Mouse (Mus musculus) activated CD4-positive, CD25-positive, alpha-beta regulatory T cell, adult 4 months (primary cell): ENCODE results near the gene Aif1l. TPM values are rescaled to one million over a fixed set of nuclear protein-coding genes. Genes with fewer than 3 reads are reported as not detected.

ENCODE experiments used
- ATAC-seq: one replicate; pipeline ENCODE4 v1.8.0; 2017
- polyA plus RNA-seq, 2 experiments: library from polyadenylated mRNA; unstranded; fragments of 100-300 nt; shearing (Covaris generic); gene quantifications; one replicate each; pipeline ENCODE4 v1.2.1; 2017

Gene Aif1l
- polyA plus RNA-seq, 2 experiments from 2014 or later: not detected

DNA sequence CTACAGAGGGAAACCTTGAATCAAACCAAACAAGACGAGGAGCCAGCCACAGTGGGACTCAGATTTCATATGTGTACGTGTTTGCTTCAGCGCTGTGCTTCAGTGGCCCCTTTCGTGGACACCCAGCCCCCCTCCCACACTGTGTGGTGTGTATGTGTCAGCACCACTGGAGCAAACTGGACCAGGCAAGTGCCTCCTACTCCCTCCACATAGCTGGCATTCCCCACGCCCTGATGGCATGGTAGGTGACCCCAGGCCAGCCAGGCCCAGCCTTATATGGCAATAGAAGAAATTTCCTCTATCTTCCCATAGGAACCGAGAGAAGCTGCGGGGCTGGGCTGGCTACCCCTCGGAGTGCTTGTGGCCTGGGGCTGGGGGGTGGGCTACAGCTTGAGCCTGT, 3.7 kb downstream of the Aif1l start:
- ATAC-seq: no peak

DNA sequence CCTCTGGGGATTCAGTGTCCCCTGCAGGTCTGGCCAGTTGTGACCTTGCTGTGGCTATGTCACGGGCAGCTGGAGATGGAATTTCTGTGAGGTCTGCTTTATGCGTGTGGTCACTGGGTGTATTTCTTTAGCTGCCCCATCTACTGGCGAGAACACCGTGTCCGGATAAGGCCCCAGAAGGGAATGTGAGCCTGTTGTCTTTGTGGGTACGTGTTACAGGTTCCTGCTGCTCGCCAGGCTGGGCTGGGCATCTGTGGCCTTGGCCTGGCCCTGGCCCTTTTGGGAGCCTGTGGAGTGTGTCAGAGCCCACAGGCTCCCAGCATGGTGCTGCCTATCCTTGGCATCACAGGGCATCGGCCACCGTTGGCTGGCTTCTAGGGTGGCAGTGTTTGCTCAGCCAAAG, 4.8 kb downstream of the Aif1l start:
- no peak for ATAC-seq

DNA sequence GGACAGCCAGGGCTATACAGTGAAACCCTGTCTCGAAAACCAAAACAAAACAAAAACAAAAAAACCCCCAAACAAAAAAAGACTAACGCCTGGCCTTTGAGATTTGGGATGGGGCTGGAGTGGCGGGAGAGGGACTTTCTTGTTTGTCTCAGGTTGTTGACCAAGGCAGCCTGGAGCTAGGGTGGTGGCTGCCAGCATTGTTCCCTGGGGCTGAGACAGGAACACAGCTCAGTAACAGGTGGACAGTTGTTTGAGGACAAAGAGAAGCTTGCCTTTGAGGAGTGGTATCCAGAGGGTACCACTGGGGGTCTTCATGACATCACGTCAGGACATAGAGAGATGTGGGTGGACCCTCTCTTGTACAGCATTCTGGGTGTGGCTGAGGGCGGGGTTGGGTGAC, 5.7 kb downstream of the Aif1l start:
- no peak for ATAC-seq

DNA sequence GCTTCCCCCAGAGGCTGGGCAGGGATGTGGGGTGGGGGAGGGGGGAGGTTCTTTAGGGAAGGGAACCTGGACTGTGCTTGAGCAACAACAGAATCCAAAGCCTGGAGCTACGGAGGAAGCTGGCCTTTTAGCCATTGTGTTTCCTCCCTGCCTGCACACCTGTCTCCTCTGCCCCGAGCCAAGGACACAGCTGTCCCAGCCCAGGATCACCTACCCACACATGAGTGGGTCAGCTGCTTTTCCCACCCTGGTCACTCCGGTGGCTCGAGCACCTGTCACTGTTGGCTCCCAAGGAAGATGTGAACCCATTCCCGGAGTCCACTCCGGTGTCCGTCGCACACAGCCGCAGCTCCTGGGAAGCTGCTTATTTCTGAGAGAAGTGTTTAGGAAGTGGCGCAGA, 7.3 kb downstream of the Aif1l start:
- ATAC-seq: no peak

DNA sequence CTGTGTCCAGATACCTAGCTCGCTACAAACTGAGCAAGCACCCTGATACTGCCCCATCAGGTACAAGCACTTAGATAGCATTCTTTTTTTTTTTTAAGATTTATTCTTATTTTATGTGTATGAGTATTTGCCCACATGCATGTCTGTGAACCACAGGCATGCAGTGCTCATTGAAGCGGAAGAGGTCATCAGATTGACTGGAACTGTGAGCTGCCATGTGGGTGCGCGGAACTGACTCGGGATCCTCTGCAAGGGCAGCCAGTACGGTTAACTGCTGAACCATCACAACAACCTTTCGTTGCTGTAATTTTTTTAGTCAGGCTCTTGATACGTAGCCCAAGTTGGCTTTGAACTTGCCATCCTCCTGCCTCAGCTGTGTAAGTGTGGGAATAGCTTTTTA, 11.0 kb downstream of the Aif1l start:
- no peak for ATAC-seq

DNA sequence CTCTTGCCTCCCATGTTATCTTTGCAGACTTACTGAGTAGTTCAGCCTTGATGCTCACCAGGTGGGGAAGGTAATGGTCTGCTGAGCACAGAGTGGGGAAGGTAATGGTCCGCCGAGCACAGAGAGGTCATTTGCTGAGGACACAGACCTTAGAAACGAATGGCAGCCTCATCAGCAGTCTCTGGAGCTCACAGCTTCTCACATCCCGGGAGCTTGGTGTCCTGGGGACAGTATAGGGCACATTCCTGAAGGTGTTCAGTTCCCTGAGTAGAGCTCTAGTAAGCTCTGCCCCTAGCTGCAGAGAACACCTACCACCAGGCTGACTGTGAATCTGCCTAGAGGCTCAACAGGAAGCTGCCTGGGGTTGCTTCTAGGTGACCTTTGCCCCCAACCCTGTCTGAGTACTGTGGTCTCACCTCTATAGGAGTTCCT, 11.9 kb downstream of the Aif1l start:
- no peak for ATAC-seq

DNA sequence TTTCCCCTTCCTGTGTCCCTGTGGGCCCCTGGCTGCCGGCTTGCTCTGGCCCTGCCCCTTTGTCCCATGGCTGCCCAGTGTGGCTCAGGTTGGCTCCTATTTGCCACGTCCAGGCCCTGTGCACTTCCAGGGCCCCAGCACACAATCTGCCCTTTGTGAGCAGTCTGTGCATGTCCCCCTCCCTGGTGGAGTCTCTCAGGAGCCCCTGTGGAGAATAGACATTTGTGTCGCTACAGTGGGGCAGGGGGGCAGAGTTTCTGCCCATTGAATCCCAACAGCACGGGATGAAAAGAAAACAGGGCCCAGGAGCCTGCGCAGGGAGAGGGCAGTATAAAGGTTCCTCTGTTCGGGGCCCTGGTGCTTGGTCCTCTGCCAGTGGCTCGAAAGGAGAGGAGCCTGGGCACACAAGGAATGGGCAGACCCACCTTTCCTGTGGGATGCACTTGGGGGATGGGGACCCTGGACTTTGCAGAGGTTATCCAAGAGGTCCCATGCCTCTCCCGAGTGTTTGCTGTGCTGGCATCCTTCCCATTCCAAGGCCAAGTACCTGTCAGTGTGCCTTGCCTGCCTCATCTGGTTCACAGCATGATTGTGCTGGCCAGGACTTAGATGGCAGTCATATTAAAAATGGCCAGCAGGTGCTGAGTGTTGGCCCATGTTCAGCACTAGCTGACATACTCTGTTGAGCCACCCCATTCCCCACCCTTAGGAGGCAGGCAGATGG, 12.7 kb downstream of the Aif1l start:
- no peak for ATAC-seq

DNA sequence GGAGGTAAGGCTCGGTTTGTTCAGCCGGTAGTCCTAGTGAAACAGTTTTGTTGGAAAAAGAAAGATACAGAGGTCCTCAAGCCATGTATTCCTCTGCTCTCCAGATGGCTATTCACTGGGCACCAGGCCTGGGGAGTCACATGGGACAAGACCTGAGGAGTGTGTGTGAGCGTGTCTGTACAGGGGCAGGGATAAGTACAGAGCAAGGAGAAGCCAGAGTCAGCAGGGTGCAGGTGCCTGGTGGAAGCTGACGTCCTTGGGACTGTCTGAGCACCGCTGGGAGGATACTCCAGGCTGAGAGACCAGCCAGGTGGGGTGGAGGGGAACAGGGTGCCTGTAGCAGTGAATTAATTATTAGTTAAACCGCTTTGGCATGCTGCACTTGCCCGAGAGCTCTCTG, 13.6 kb downstream of the Aif1l start:
- ATAC-seq: no peak

DNA sequence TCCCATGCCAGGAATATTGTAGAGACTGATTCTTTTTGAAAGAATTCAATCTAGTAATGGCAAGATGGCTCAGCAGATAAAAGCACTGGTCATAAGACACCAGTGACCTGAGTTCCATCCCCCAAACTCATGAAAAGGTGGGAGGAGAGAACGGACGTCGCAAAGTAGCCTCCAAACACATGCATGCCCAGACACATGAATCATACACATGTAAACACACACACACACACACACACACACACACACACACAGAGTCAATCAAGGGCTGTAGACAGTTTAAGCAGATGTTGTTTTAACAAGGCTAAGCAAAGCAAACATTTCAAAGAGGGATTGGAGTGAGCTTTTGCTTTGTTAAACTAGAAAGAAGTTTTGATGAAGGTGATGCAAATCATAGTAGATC, 14.3 kb downstream of the Aif1l start:
- no peak for ATAC-seq

DNA sequence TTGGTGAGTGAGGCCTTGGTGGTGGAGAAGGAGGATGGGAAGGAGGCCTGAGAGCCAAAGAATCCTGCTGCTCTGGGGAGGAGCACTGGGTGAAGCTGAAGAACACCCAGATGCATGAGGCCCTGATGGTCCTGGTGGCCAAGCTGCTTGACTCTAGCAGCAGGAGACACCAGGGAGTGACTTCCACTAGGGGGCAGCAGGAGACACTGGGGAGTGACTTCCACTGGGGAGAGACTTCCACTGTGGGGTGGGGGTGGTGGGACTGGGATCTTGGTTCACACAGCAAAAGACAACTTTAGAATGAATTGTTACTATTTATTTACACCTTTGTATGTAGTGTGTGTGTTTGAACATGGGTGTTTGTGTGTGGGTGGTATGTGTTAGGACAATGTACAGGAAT, 15.2 kb downstream of the Aif1l start:
- no peak for ATAC-seq

DNA sequence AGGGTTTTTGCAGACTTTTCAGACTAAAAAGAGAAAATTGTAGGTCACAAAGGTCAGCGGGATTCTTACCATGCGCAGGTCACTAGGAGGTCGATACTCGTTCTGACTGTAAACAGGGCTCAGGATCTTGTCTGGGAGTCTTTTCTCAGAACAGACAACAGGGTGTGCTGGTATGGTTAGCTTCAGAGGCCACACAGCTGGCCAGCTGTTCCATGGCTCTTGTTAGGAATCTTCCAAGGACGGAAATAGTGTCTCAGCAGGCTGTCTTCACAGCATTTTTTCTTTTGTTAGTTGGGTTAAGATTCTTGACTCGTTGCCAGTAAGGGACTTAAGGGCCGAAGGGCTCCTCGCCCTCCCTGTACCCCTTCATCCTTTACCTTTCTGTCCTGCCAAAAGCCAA, 16.9 kb downstream of the Aif1l start:
- ATAC-seq: no peak

DNA sequence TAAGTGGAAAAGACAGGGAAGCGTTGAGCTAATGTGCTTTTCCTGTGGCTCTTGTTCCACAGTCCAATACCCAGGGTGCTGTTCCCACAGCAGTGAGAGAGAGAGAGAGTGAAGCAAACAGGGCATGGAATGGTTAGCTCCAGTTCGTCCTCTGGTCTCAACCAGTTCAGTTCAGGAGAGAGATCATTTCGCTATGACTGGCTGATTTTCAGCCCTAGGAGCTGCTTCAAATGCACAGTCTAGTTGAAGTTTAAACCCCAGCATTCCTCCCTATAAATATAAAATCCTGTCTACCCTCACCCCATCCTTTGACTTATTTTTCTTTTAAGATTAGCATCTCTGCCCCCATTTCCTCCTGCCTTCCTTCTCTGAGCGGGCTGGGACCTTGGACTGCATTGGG, 22.6 kb downstream of the Aif1l start:
- no peak for ATAC-seq

DNA sequence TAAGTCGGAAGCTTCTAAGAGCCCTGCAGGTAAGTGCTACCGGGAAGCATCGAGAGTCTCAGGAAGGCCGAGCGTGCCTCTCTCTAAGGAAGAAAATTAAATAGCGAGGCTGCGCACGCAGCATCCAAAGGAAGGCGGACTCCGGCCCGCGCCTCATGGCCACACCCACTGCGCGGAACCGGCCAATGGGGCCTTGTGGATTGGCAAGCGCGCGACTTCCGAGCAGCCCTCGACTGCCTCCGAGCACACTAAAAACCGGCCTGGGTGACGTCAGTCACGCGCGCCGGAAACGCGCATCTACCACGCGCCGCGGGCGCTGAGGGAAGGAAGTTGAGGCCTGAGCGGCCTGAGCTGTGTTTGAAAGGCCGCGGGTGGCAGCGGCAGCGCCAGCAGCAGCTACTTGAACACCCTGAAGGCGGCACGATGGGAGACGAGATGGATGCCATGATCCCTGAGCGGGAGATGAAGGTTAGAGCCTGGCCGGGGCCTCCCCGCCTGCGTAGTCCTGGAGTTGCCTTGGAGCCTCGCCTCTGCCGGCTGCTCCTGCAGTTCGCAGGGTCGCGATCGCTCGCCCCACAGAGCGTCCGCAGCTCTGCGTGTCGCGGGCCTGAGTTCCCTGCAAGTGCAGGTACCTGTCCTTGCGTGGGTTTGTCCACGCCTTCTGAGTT, 24.3 kb downstream of the Aif1l start, which contains the start of gene Nup214:
Nup214 (plus strand) TSS at position 296 of the 668 bp plus-strand sequence.
- peak; percentile 99 for ATAC-seq

DNA sequence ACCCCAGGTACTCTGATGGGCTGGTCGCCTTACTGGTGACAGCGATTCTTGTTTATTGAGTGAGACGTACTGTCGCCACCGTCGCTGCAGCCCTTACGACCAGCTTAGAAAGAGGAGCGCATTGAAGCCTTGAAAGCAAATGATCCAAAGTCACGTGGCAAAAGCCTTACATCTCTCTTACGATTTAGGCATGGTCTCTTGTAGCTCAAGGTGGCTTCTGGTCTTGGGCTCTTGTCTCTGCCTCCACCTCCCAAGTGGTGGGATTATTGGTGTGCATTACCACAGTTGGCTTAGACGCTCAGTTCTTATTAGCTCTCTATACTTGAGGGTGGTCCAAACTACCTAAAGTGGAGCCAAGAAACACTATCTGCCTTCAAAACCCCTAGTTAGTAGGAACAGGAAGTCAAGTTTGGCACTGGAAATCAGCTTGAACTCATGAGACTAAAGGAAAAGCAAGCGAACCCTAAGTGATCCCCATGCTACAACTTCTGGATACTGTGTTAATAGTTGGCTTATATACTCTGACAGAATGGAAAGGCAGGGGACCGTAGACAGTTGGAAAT, 25.0 kb downstream of the Aif1l start:
- ATAC-seq: no peak

DNA sequence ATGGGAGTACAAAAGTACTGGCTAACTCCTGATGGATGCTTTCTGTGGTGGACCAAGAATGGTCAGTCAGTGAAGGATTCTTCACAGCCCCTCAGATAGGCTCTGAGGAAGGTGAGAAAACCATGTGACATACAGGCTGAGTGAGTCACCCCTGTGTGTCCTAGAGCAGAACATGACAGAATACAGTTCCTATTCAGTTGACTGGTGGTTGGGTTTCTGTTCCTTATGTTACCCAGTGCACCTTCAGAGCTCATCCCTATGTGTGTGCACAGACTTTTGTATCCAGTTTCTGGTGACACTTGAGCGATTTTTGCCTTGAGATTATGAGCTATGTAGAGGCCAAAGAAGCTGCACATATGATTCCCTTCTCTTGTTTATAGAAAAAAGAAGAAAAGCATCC, 37.8 kb downstream of the Aif1l start:
- no peak for ATAC-seq

DNA sequence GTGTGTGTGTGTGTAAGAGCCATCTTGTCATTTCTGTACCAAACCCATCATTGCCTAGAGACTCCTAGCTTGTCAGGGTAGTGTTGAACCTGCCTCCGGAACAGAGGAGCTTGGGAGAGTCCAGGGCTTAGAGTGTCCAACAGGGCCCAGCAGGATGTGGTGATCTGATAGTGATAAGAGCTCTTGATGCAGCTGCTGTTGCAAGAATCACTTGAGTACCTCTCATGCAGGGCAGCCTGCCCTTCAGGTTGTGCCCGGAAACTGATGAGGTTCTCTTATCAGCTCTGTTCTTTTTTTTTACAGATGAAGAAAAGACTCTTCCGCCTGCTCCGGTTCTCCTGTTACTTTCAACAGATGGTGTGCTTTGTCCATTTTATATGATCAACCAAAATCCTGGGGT, 41.0 kb downstream of the Aif1l start:
- ATAC-seq: no peak

DNA sequence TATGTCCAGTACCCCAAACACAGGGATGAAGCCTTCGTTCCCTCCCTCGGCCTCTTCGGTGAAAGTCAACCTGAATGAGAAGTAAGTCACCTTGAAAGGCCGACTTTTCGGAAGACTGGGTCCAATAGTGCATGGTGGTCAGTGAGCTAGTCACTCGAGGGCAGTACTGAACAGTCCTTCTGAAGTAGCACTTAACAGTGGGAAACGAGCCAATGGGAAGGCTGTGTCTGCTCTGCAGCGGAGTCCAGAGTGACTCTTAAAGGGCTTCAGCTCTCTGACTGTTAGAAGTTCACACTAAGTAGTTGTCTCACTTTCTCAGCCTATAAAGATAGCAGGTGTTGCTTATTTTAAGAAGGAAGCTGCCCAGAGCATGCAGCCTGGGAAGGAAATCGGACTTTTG, 45.0 kb downstream of the Aif1l start:
- no peak for ATAC-seq

DNA sequence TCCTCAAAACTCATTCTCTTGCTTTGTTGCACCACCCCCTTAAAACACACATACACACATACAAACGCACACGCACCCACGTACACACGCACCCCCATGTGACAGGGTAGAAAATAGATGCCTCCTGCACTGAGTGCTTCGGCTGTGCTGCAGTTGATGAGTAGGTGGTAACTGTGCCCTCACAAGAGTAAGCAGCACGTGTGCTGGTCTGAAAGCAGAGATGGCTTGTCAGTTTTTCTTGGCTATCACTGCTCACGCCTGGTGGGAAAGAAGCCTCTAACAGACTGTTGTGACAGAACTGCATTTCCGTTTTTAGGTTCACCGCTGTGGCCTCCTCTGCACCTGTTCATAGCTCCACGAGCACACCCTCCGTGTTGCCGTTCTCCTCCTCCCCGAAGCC, 46.1 kb downstream of the Aif1l start:
- no peak for ATAC-seq

DNA sequence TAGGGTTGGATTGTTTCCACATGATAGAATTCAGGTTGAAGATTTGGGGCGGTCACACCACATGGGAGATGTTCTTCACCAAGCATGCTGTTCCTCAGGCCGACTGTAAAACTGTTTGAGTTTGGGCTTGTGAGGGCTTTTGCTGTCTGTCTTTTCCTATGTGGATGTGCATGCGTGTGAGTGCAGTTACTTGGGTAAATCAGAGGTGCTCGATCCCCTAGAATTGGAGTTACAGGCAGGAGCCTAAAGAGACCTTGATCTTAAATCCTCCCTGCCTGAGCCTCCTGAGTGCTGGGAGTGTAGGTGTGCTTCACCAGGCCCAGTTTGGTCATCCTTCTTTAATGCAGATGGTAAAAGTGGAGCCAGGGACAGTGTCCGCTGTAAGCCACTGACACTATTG, 47.6 kb downstream of the Aif1l start:
- no peak for ATAC-seq

DNA sequence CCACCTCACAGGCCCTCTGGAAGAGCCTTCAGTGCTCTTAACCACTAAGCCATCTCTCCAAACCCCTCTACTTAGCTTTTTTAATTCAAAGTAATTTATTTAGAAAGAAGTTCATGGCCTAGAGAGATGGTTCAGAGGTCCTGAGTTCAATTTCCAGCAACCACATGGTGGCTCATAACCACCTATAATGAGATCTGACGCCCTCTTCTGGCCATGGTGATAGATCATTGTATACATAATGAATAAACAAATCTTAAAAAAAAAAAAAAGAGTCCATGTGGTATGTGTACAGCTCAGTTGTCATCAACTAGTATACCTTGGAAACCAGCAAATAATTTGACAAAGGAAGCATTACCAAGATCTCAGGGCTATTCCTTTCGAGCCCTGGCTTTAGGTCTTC, 48.5 kb downstream of the Aif1l start:
- no peak for ATAC-seq

DNA sequence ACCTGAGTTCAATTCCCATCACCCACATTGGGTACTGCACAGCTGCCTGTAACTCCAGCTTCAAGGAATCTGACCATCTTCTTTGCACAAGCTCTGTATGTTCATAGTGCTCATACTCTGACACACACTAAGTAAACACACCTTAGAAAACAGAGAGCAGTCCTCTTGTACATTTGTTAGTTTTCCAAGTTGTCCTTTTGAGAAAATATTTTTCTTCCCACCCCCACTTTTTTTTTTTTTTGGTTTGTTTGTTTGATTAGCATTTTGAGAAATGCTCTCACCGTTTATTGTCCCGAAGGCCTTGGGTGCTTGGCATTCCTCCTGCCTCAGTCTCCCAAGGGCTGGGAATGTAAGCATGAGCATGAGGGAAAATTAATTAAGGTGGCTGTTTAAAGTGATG, 58.4 kb downstream of the Aif1l start:
- ATAC-seq: no peak

DNA sequence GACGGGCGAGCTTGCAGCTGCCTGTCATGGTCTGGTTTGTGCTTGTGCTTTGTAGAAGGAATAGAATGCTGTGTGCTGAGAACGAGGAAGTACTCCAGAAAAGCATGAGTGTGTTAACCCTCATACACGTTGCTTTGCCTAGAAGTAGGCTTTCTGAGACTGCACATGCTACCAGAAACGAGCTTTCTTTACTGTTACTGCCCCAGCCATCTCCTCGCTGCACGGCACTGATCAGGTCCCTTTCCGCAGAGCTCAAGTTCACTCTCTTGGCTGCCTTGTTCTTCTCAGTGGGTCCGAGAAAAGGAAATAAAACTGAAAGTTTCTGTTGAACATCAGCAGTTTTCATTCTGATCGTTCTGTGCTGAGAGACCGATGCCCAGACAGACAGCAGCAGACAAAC, 58.8 kb downstream of the Aif1l start:
- ATAC-seq: no peak

DNA sequence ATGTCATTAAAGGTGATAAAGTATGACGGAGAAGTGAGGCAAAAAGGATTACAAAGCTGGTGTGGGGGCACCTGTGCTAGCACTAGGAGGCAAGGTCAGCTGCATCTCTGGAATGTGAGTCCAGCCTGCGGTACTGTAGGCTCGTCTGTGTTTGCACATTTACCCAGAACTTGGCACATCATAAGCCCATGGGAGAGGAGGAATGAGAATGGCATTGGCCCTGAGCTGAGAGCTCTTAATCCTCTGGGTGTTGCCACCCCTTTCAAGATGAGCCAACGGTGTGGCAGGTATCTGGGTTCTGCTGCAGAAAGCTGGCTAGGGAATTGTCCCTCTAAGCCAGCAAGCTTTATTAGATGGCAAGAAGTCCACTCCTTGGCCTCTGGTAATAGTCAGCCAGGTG, 69.8 kb downstream of the Aif1l start:
- no peak for ATAC-seq

DNA sequence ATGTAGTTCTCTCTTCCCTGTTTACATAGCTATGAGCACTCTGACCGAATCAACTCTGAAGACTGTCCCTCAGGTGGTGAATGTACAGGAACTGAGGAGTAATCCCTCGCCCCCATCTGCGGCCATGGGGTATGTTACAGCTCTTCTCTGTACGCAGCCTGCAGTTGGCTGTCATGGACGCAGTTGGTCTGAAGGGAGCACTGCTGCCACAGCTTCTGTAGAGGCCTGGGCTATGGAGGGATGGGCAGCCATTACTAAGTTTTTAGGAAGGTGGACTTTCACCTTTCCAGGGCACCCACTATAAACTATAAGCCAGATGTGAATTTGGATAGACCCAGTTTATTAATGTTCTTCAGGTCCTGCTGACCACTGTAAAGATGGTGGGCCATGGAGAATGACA, 70.3 kb downstream of the Aif1l start:
- ATAC-seq: no peak
